Mouse (Mus musculus) megakaryocyte, adult 5-6 weeks (primary cell): ENCODE data around the gene Plcb3. TPM values are rescaled to one million over a fixed set of nuclear protein-coding genes. Genes with fewer than 3 reads are reported as not detected.
A peak's percentile ranks its signal among the peaks of the same experiment; 100 is the strongest.

ENCODE experiments used
- ATAC-seq: 2 replicates; pipeline ENCODE4 v1.8.0; 2016; ENCODE audit warnings: mild to moderate bottlenecking, inconsistent platforms; ENCODE audit not compliant: poor library complexity, severe bottlenecking
- total RNA-seq, 2 experiments: library from RNA; stranded (forward) in 1 of 2; stranded (reverse) in 1 of 2; fragments of 153-499, 151-499 nt in 1 of 2; fragments of 221-1000, 200-1000 nt in 1 of 2; gene quantifications; 2 replicates each; pipeline versions ENCODE4 v1.2.3 to v1.2.4; 2015 to 2017

The Plcb3 gene
- total RNA-seq, 2 experiments from 2014 or later, result 10.4 to 13.4 TPM

GRCm38 (mm10) chr19:6942764-6943163, 33.5 kb downstream of the Plcb3 start:
- no peak for ATAC-seq

GRCm38 (mm10) chr19:6942249-6942691, 34.0 kb downstream of the Plcb3 start, which contains the start of gene Gpr137:
Gene Gpr137 (minus strand): TSS chr19:6942480.
- ATAC-seq, result peak; percentile 82

DNA sequence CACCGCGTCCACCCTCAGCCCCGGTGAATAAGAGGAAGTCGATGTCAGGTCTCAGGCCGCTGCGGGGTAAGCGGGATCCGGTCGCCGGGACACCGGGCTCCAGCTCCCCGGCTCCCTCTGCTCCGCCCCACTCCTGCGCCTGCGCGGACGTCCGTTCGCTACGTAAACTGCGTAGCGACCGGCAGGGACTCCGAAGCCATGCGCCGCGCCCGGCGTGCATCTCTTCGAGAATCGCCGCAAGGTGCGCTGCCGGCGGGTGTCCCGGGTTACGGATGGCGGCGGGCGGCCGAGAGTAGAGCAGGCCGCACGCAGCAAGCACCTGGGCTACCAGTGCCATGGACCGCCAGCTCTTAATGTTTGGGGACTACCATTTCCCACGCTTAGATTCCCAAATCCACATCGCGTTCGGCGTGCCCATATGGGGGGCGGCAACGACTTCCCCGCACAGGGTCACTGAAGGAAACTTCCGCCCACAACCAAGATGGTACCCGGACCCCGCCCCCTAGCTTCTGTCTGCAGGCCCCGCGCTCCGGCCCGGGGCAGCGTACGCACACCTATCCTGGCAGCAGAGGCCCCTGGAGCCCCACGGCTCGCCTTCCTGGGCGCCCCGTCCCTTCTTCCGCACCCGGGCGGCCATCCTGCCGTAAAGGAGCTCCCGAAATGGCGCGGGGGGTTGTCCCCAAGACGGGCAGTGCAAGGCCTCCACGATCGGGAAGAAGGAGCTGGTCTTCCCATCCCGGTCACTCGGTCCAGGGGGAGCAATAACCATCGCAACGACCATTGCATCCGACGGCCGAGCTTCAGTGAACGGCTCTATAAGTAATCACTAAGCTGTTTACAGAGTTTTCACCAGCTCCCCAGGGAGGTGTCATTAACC, 34.7 kb downstream of the Plcb3 start, which contains the start of gene Bad:
Bad (plus strand) TSS at position 490 of the 877 bp plus-strand sequence.
- peak; percentile 86 for ATAC-seq

DNA sequence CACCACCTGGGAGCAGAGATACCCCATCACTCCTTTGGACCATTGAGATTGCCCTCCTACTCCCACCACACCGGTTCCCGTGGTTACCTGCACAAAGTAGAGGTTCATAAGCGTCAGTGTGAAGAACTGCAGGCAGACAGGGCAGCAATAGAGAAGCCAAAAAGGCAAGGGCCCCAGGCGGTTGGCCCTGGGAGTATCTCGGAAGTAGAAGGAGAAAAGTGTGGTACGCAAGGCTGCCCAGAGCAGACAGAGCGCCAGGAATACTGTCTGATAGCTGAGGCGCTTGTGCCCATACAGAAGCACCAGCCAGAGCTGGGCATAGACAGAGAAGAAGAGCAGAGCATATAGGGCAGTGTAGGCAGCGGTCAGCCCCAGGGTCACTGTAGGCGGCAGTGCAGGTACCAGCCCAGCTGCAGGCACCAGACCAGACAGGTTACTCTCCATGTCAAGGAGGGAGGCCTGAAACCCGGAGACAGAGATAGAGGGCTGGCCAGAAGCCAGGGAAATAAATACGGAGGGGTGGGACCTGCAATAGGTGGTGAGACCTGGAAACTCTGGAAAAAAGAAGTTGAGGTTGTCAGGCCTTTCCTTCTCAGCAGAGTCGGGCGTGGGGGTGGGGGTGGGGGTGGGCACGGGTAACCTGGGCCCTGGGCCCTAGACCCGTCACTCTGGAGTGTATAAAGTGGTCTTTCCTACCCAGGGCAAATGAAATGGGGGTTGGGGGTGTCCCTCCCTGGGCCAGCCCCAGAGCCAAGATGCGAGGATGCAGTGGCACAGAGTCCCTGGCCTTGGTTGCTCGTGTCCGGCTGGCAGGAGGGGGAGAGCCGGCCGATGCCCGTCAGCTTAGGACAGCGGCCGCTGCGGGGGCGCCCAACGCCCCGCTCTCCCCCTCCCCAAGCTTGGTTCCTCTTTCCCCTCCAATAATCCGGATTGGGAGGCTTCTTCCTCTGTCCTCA, 35.6 kb downstream of the Plcb3 start:
- ATAC-seq, result no peak

DNA sequence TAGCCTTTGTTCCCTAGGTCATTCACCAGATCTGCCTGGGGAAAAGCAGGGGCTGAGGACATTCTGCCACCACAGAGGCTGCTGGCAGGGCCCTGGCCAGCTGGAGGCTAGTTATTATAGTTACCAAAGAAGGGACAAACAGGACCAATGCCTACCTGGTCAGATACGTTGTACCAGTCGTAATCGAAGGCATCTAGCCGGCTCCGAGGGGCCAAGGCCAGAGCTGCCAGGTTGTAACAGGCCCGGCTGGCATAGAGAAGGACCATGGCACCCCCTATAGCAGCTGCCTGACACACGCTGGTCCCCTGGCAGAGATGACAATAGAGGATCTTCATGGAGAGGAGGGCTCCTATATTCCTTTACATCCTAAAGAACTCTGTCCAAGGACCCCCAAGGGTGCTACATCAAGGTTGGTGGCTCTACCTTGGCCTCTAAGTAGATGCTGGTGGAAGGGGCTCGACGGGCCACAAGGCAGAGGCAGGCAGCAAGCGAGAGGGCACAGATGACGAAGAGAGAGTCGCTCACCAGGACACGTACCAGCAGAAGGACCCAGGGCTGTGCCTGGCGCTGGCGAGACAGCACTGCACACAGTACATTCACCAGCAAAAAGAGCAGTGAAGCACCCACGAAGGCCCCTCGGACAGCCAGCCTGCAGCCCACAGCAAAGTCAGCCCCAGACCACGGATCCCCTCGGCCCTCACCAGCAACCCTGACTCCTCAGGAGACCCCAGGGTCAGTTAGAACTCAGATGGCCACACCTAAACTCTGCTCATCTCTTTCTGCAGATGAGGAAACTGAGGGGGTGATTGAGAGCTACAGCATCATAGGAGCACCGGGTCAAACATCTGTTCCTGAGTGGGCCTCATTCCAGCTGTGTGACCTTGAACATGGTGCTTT, 36.9 kb downstream of the Plcb3 start:
- no peak for ATAC-seq

DNA sequence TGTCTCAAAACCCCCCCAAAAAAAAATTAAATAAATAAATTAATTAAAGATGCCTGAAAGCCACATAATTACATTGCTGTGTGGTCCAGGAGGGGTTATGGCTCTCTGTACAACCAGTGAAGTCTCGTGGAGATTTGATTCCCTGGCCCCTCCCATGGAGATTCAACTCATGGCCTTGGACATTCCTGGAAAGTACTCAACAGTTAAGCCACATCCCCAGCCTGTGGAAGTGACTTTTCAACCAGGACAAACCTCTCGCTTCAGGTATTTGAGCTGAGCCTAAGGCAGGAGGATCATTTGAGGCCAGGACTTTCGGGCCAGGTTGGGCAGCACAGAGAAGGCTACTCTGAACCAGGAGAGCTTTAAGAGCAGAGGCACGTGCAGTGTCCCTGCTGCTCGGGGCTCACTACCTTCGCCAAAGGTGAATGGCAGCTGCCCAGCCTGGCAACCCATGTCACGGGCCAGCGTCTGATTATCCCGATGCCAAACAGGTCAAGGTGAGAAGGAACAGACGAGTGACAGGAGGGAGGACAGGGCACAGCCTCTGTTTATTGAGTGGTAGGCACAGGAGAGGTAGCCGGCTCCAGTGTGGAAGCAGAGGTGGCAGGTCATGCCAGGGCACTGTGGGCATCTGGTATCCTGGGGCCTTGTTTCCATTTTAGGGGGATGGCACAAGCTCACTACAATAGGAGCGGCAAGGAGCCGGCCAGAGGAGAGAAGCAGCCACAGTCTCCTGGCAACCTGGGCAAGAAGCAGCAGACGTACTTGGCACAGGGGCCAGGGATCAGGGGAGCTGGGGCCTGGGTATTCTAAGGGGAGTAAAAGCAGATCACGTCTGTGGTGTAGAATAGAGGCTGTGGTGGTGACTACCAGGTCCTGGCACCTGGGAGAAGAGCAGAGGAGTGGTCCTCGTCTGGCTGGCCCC, 38.5 kb downstream of the Plcb3 start:
- no peak for ATAC-seq

DNA sequence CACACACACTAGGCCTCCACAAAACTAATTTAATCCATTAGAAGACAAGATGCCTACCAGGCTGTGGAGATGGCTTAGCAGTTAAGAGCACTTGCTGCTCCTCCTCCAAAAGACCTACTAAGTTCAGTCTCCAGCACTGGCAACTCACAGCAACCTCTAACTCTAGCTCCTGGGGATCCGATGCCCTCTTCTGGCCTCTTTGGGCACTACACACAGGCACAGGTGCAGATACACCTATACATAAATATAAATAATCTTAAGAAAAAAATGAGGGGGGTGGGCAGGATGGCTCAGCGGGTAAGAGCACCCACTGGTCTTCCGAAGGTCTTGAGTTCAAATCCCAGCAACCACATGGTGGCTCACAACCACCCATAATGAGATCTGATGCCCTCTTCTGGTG, 40.0 kb downstream of the Plcb3 start:
- ATAC-seq, result peak; percentile 43; the same call in 1 of the 2 replicates

- ATAC-seq, result no peak
Observed at GRCm38 (mm10) chr19:6934195-6934977, 41.9 kb downstream of the Plcb3 start, which contains the start of gene Kcnk4. Gene Kcnk4 (minus strand): TSS chr19:6934515.

DNA sequence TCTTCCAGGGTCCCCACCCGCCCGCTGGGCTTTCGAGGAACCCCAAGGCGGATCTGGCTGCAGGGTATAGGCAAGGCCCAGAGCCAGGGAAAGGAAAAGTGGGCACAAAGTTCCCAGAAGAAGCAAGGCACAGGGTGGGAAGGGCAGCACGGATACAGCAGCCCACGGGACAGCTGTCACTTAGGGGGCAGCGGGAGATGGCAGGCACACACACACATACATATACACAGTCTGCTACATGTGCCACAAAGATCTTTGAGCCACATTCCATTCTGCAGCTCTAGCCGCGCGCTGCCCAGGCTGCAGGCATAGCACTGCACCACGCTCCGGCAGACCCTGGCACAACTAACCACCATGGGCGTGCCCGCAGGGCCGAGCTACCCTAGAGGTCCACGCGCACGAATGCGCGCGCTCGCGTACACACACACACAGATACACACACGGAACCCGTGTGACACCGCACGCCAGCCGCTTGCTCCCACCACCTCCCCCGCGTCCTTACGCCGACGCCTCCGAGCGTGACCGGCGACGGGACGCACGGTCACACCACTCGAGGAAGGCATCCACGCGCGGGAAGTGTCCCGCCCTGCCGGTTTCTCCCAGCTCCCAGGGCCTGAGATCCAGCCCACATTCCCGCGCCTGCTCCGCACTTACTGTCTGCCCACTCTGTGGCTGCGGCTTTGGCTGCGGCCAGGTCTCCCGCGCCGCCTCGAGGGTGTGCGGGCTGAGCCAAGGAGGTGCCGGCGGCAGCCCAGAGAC, 42.7 kb downstream of the Plcb3 start:
- ATAC-seq, result peak; percentile 27; the same call in 1 of the 2 replicates

GRCm38 (mm10) chr19:6933102-6933435, 43.2 kb downstream of the Plcb3 start:
- ATAC-seq, result no peak

DNA sequence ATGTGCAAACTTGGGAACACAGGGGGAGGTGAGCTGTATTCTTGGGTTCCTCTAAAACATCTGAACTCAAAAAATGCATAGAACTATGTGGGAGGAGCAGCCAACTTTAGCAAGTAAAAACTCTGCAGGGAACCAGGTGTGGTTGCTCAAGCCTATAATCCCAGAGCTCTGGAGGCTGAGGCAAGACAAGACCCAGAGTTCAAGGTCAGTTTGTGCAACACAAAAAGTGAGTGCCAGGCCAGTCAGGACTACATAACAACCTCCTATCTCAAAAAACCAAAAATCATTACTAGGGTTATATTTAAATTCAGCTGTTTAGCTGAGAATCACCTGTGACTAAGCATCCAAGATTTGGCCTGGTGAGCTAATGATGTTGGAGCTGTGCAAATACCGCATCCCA, 44.3 kb downstream of the Plcb3 start:
- ATAC-seq, result no peak

DNA sequence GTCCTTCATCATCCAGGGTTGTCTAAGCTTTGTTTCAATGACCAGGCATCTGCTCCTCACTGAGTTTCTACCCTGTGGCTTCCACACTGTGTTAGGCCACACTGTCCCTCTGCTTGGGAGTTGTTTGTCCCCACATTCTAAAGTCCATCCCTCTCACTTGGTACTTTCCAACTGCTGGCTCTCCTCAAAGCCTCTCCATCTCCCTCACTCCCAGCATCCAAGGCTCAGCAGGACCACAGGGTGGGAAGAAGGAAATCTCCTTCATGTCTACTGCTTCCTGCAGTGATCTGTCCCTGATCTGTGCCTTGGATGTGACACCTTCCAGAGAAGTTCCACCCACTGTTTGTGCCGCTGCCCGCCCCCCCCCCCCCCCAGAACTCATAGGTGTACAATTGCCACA, 45.3 kb downstream of the Plcb3 start:
- no peak for ATAC-seq

- no peak for ATAC-seq
Observed at GRCm38 (mm10) chr19:6928080-6928479, 48.2 kb downstream of the Plcb3 start.

DNA sequence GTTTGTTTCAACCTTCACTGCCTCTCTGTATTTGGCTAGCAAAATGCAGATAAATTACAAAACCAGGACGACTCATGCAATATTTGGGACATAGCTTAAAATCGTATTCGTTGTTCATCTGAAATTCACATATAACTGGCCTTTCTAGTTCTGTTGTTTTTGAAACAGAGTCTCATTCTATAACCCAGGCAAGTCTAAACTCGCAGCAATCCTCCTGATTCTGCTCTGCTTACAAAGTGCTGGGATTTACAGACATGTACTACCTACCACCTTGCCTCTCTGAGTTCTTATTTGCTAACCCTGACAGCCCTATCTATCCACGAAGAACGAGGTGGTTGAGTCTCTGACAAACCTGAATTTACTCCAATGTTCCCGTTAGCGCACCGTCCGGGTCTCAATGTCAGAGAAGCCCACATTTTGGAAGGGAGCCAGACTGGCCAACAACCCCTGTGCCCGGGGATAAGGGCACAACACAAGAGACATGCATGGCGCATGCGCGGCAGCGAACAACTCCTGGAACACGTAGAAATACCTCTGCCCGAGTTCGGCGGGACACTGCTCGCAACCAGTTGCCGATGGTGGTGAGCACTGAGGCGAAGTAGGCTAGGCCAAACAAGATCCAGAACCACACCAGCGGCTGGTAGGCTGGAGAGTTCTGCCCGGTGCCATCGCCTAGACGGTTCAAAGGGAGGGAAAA, 49.6 kb downstream of the Plcb3 start:
- ATAC-seq, result no peak

DNA sequence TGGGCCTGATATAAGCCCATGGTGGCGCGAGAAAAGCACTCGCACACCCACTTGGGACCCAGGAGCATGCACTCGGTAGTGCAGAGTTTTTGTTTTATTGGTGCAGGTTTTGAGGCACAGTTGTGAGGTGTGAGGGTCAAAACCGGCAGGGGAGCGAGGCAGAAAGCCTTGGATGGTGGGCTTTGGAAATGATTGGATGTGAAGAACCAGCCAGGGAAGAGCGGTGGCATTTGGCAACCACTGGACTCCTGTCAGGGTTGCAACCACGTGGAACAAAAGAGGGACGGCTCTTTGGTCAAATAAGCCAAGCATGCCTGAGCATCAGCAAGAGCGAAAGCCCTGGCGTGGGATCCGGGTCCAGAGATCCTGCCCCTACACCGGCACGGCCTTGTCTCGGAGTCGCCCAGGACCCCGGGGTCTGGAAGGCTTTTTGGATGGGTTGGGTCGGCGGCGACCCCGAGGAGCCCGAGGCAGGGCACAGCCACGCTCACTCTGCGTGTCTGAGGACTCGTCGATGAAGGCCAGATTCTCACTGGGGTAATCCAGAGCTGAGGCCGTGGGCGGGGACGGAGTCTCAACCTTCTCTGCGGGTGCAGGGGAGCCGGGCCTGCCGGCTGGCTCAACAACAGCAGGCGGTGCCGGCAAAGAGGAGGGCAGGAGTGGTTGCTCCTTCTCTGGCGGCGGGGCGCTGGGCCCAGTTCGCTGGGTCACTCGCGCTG, 50.5 kb downstream of the Plcb3 start:
- no peak for ATAC-seq

- ATAC-seq, result no peak
Observed at GRCm38 (mm10) chr19:6925307-6925573, 51.0 kb downstream of the Plcb3 start, which contains the start of gene Catsperz. Gene Catsperz (minus strand): TSS chr19:6925380.
